Mouse (Mus musculus) urinary bladder, adult 2 months (tissue): ENCODE results near the gene Plcg2. TPM values are rescaled to one million over a fixed set of nuclear protein-coding genes. Genes with fewer than 3 reads are reported as not detected.

Experiments
- DNase-seq: peaks from one replicate; pipeline ENCODE4 v3.0.0; 2022; ENCODE audit warnings: low spot score
- polyA plus RNA-seq: library from polyadenylated mRNA; depleted of rRNA; stranded (reverse); fragments of >200 nt; gene quantifications from 2 replicates; pipeline ENCODE4 v1.2.3, GENCODE M21; 2012

Plcg2 gene
- polyA plus RNA-seq, 1 experiment, result 7.2 TPM

GRCm38 (mm10) chr8:117485316-117485715, 12.8 kb upstream of the Plcg2 start:
- DNase-seq, result no peak

DNA sequence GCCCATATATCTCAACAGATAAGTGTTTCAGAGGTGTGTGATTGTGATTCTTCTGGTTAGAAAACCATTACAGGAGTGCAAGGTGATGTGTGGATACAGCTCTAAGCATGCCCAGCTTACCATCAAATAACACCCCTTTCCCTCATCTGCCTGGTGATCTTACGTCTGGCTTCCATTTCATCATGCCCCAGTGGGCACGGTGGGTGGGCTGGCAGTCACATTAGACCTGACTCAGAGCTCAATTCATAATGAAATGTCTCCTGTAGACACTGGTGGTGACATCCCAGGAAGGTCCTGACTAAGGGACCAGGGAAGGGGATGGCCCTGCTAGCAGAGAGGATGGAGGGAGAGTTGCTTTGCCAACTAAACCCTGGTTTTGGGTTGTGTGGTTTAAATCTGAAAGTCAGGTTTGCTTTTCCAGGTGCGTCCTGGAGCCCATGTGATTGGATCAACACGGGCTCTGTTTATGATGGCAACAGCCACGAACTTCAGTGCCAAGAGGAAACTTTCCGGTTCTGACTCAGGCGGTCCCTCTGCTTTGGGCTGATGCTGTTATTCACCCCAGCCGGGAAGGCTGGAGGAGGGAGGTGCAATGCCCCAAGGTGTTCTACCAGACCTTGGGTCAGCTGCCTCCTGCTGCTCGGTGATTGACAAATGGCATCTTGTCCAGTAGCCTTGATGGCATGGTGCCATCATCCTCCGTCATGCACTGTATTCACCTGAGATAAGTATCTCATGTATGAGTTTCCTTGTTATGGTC, 9.7 kb upstream of the Plcg2 start:
- DNase-seq, result no peak

- no peak for DNase-seq
These were observed 4.5 kb upstream of the Plcg2 start for GRCm38 (mm10) chr8:117493543-117493942.

- DNase-seq, result no peak
These were observed 3.2 kb upstream of the Plcg2 start for GRCm38 (mm10) chr8:117494874-117495273.

GRCm38 (mm10) chr8:117498915-117499540, 937 bp downstream of the Plcg2 start:
- no peak for DNase-seq

DNA sequence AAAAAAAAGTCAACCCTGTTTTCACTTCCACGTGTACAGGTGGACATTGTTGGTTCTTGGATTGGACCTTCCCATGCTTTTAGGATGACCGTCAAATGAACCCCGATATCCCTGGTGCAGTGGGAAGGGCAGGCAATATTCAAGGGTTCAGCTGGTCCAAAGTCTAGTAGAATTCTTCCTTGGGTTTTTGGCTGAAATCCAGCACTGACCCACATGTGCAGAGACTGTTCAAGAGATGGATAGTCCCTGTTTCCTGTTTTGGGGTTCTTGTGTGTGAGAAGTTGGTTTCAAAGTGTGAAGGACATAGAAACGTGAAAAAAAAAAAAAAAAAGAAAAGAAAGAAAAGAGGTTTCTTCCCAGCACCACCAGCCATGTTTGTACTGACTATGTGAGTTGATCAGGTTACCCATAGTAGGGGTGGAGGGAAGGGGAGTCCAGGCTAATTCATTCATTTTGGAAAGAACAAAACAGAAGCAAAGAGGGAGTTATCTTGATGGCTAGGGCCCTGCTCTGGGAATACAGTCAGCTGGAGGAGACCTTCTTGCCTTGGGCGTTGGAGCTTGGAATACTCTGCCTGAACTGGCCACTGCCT, 2.2 kb downstream of the Plcg2 start:
- no peak for DNase-seq

DNA sequence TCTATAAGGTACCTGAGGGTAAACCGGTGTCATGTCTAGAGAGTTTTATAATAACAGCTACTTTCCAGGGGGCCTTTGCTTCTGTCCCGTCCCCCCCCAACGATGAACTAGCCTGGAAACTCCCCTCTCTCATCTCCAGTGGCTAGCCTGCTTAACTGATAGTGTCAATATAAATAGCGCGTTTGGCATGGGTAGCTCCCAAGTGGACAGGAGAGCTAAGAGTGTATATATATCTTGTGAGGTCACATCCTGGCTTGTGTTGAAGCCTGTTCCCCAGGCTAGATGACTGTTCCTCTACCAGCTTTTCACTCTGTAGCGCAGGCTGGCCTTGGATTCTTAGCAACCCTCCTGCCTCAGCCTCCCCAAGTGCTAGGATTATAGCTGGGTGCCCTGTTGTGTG, 3.2 kb downstream of the Plcg2 start:
- DNase-seq, result no peak

- no peak for DNase-seq
These were observed 5.4 kb downstream of the Plcg2 start for GRCm38 (mm10) chr8:117503405-117504069.

GRCm38 (mm10) chr8:117507703-117508102, 9.6 kb downstream of the Plcg2 start:
- DNase-seq, result no peak

- DNase-seq, result no peak
These were observed 18.9 kb downstream of the Plcg2 start for GRCm38 (mm10) chr8:117516876-117517565.

DNA sequence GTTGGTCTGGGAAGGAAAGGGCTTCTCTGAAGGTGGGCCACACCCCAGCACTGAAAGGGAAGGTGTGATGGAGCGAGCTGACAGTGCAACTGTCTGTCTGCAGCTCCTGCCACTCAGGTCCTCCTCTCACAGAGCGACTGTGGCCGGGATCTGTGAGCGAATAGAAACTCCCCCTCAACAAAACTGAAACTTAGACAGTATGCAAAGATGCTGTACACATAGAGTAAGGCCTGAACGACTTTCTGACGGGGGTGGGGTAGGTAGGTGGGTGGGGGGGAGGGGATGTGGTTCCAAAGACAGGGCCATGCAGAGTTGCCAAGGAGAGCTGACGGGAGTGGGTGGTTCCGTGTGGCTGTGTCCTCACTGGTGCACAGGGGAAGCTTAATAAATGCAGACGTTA, 19.8 kb downstream of the Plcg2 start:
- DNase-seq, result no peak

DNA sequence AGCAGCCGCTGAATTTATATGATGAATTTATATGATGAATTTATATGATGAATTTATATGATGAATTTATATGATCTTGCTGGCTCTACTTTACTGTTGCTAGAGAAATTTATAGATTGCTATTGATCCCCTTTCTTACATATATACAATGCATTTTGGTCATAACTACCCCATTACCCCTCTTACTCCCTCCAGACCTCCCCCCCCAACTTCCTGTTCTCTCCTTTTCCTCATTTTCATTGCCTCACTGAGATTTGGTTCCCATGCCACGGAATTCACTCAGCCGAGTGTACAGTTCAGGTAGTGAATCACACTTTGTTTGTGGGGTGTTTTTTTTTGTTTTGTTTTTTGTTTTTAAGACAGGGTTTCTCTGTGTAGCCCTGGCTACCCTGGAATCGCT, 20.8 kb downstream of the Plcg2 start:
- DNase-seq, result no peak

- DNase-seq, result no peak
These were observed 28.1 kb downstream of the Plcg2 start for GRCm38 (mm10) chr8:117526185-117526584.

- no peak for DNase-seq
These were observed 29.9 kb downstream of the Plcg2 start for GRCm38 (mm10) chr8:117527983-117528382.

DNA sequence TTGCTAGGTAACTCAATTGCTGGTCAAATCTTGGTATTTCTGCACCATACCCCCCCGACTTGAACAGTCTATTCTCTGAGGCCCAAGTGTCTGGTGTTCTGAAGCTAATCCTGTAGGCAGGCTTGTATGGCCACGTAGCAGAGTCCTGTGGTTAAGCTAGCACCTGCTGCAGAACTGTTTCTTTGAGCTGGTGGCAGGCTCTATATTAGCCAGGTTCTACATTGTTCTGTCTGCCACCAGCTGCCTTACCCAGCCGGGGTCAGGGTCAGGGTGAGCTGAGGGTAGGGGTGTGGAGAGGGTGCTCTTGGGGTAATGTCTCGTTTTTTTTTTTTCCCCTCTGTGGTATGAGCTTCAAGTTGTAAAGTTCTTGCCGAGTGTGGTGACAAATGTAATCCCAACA, 31.1 kb downstream of the Plcg2 start:
- no peak for DNase-seq

DNA sequence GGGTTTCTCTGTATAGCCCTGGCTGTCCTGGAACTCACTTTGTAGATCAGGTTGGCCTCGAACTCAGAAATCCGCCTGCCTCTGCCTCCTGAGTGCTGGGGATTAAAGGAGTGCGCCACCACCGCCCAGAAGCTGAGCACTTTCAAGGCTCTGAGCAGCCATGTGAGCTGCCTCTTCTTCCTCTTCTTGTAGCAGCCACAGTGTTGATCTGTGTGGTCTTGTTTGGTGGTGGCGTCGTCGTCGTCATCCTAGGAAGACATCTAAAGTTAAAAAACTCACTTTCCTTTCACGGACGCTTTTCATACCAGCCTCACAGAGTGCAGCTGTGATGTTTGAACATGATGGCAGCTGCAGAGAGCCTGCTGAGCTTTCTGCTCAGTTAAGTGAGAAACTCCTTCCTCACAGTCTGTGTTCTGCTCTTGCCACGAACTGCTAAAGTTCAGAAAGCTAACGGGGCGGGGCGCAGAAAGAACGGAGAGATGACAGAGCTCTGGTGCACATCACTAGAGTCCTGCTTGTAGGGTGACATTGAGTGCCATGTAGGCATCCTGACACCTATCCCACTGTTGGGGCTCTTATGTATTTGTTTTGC, 34.4 kb downstream of the Plcg2 start:
- no peak for DNase-seq

GRCm38 (mm10) chr8:117536862-117537261, 38.8 kb downstream of the Plcg2 start:
- no peak for DNase-seq

DNA sequence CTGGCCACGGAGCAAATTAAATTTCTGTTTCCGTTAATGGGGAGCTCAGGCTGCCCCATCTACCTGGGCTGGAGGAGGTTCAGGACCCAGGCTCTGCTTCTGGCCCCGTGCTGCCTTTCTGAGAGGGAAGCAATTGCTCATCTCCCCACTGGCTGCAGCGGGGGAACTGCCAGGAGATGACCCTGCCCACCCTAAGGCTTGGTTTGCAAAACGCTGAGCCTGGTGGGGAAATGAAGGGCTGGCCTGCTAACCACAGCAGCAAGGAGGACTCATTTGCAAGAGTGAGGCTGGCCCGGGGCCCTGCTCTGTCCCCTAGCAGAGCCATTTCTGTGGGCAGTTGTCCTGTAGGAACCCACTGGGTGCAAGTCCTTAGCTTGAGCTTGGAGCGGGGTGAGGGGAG, 39.7 kb downstream of the Plcg2 start:
- DNase-seq, result no peak

GRCm38 (mm10) chr8:117542951-117543350, 44.9 kb downstream of the Plcg2 start:
- no peak for DNase-seq

- no peak for DNase-seq
These were observed 45.7 kb downstream of the Plcg2 start for GRCm38 (mm10) chr8:117543789-117544188.

- no peak for DNase-seq
These were observed 47.0 kb downstream of the Plcg2 start for GRCm38 (mm10) chr8:117545043-117545442.

DNA sequence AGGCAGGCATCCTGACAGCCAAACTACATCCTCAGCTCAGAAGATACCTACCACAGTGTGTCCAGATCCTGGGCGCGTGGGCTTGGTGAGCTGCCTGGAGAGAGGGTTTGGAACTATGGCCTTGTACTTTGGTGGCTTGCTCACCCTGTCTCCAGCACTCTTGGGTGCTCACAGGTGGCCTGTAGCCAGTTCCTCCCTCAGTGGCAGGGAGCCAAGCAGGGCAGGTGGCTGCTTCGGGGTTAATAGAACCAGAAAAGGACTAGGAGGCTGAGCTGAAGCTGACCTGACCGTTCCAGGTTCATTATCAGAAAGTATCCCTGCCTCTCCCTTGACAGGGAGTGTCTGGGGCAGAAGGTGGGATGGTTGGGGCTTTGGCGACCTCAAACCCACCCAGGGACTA, 48.3 kb downstream of the Plcg2 start:
- no peak for DNase-seq
